ENCODE assay signal across 28 mouse cellular contexts in the genomic region with DNA sequence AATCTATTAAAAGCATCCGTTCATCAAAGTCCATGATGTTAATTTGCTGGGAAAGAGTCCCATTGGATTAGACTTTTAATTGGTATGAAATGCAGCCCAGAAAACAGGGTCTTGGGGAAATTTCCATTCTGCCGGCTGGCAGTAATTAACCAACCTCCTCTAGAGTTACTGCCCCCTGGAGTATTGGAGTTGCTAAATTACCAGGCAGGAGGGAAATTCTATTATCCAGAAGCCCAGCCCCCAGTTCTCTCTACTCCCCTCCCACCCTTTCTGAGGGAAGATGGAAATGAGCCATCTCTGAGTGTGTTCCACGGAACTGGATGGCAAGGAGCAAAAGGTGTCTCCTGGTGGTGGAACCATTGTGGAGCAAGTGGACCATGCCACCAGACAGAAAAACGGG. TPM values are rescaled to one million over a fixed set of nuclear protein-coding genes. Genes with fewer than 3 reads are reported as not detected.
DNase-seq lines count a peak whose midpoint lies in the region; ATAC-seq lines count a peak whose summit lies in the region.
"Had no signal": no experiment of that assay in that cellular context is flagged by ENCODE, and none has a peak within 500 bp of the region (broad histone marks: within the 10 kb centered on the region; RNA-seq: fewer than 3 reads in every experiment).

No protein-coding gene starts in this region.

- peak; percentile 9 for DNase-seq in midbrain, embryonic 14.5 days
- DNase-seq: adrenal gland, postnatal 10 days; adrenal gland, postnatal 36 days; B cell, adult 2 months; cerebellum, adult 11 months; cerebellum, adult 2 months; cerebellum, adult 9-11 months; cerebellum, postnatal 25 days; gastrocnemius, postnatal 36 days; heart, adult 2 months; heart, postnatal 14 days; heart, postnatal 4 days had no signal

- 67% methylated on average over 4 of the region's 4 CpGs for WGBS in hindbrain, embryonic 13.5 days
- WGBS in hindbrain, embryonic 16.5 days, result 67% methylated on average over 4 of the region's 4 CpGs
- 76% methylated on average over 4 of the region's 4 CpGs for WGBS in midbrain, embryonic 14.5 days
- WGBS in midbrain, embryonic 16.5 days, result 77% methylated on average over 4 of the region's 4 CpGs
- 45% methylated on average over 4 of the region's 4 CpGs for WGBS in neural tube, embryonic 14.5 days
- 40% methylated on average over 4 of the region's 4 CpGs for WGBS in neural tube, embryonic 15.5 days

- H3K27ac ChIP-seq in hindbrain, embryonic 13.5 days, result no peak overlapping the region
- H3K27ac ChIP-seq in hindbrain, embryonic 16.5 days (ENCODE audit: low read depth, low read length), result no peak overlapping the region
- no peak overlapping the region for H3K27ac ChIP-seq in midbrain, embryonic 14.5 days (replicated peaks; ENCODE audit: low read depth, low read length)
- no peak overlapping the region for H3K27ac ChIP-seq in midbrain, embryonic 16.5 days (ENCODE audit: low read length)
- H3K27ac ChIP-seq in neural tube, embryonic 14.5 days (ENCODE audit: low read depth, low read length), result no peak overlapping the region
- H3K27ac ChIP-seq in neural tube, embryonic 15.5 days (replicated peaks), result no peak overlapping the region
- H3K27ac ChIP-seq: forebrain, embryonic 12.5 days; forebrain, embryonic 15.5 days; heart, adult 2 months; heart, embryonic 10.5 days; heart, embryonic 13.5 days; hindbrain, embryonic 15.5 days had no signal

- 0 out of 2 replicates have a peak, but pooled peaks have one; percentile 18 for ATAC-seq in hindbrain, embryonic 13.5 days (ENCODE audit: low FRiP score)
- ATAC-seq in hindbrain, embryonic 16.5 days, result no peak
- ATAC-seq in midbrain, embryonic 14.5 days (ENCODE audit: low FRiP score, low TSS enrichment), result no peak
- no peak for ATAC-seq in midbrain, embryonic 16.5 days
- peak; percentile 63; the same call in 1 of the 2 replicates for ATAC-seq in neural tube, embryonic 14.5 days (ENCODE audit: low read depth)
- no peak for ATAC-seq in neural tube, embryonic 15.5 days (ENCODE audit: low FRiP score)
- no peak for ATAC-seq in megakaryocyte, adult 5-6 weeks (ENCODE audit: poor library complexity, severe bottlenecking)
- ATAC-seq: forebrain, embryonic 15.5 days; inflammation-experienced regulatory T-cells, adult 6 months; intestine, embryonic 16.5 days; Patski had no signal

- no peak overlapping the region for H3K4me3 ChIP-seq in hindbrain, embryonic 13.5 days
- H3K4me3 ChIP-seq in hindbrain, embryonic 16.5 days (ENCODE audit: low read length), result no peak overlapping the region
- H3K4me3 ChIP-seq in midbrain, embryonic 14.5 days (replicated peaks; ENCODE audit: low read depth, low read length), result no peak overlapping the region
- H3K4me3 ChIP-seq in midbrain, embryonic 16.5 days (ENCODE audit: low read depth, low read length), result no peak overlapping the region
- no peak overlapping the region for H3K4me3 ChIP-seq in neural tube, embryonic 14.5 days (ENCODE audit: low read depth, low read length)
- no peak overlapping the region for H3K4me3 ChIP-seq in neural tube, embryonic 15.5 days (replicated peaks)
- H3K4me3 ChIP-seq: erythroblast, embryonic 14.5 days; forebrain, embryonic 12.5 days; forebrain, embryonic 15.5 days; heart, adult 2 months; heart, embryonic 10.5 days; heart, embryonic 13.5 days; hindbrain, embryonic 15.5 days had no signal

- H3K4me2 ChIP-seq in hindbrain, embryonic 13.5 days, result no peak overlapping the region
- H3K4me2 ChIP-seq in hindbrain, embryonic 16.5 days (ENCODE audit: low read length), result no peak overlapping the region
- H3K4me2 ChIP-seq in midbrain, embryonic 14.5 days (ENCODE audit: low read length), result no peak overlapping the region
- H3K4me2 ChIP-seq in midbrain, embryonic 16.5 days (ENCODE audit: low read length), result no peak overlapping the region
- H3K4me2 ChIP-seq in neural tube, embryonic 14.5 days (ENCODE audit: low read depth, low read length), result no peak overlapping the region
- no peak overlapping the region for H3K4me2 ChIP-seq in neural tube, embryonic 15.5 days
- H3K4me2 ChIP-seq: forebrain, embryonic 12.5 days; forebrain, embryonic 15.5 days; heart, embryonic 13.5 days; hindbrain, embryonic 15.5 days had no signal

- no peak overlapping the region for H3K9ac ChIP-seq in hindbrain, embryonic 13.5 days
- H3K9ac ChIP-seq in hindbrain, embryonic 16.5 days (ENCODE audit: low read depth, low read length), result no peak overlapping the region
- H3K9ac ChIP-seq in midbrain, embryonic 14.5 days (replicated peaks; ENCODE audit: low read length), result no peak overlapping the region
- no peak overlapping the region for H3K9ac ChIP-seq in midbrain, embryonic 16.5 days (ENCODE audit: low read depth, low read length)
- no peak overlapping the region for H3K9ac ChIP-seq in neural tube, embryonic 14.5 days (replicated peaks; ENCODE audit: low read depth, low read length)
- H3K9ac ChIP-seq in neural tube, embryonic 15.5 days (replicated peaks), result no peak overlapping the region
- H3K9ac ChIP-seq: forebrain, embryonic 12.5 days; forebrain, embryonic 15.5 days; heart, embryonic 13.5 days; hindbrain, embryonic 15.5 days had no signal

- peaks cover 5% of the 10 kb centered on the region for H3K4me1 ChIP-seq in hindbrain, embryonic 13.5 days (replicated peaks)
- 0 out of 2 replicates have a peak, but pooled peaks cover 3% of the 10 kb centered on the region for H3K4me1 ChIP-seq in hindbrain, embryonic 16.5 days (ENCODE audit: control insufficient read depth, insufficient read depth, low read depth, low read length)
- H3K4me1 ChIP-seq in midbrain, embryonic 14.5 days (ENCODE audit: control insufficient read depth, insufficient read depth, low read length), result no peaks in the 10 kb centered on the region
- H3K4me1 ChIP-seq in midbrain, embryonic 16.5 days (ENCODE audit: control insufficient read depth, insufficient read depth, low read length), result peaks cover 3% of the 10 kb centered on the region; the same call in 1 of the 2 replicates
- H3K4me1 ChIP-seq in neural tube, embryonic 14.5 days (ENCODE audit: control insufficient read depth, insufficient read depth, low read length), result no peaks in the 10 kb centered on the region; the same call in 1 of the 2 replicates
- peaks cover 7% of the 10 kb centered on the region for H3K4me1 ChIP-seq in neural tube, embryonic 15.5 days
- H3K4me1 ChIP-seq: forebrain, embryonic 12.5 days had no signal

- H3K9me3 ChIP-seq in hindbrain, embryonic 13.5 days, result no peaks in the 10 kb centered on the region
- no peaks in the 10 kb centered on the region for H3K9me3 ChIP-seq in hindbrain, embryonic 16.5 days (ENCODE audit: control insufficient read depth, low read length)
- no peaks in the 10 kb centered on the region for H3K9me3 ChIP-seq in midbrain, embryonic 14.5 days (ENCODE audit: control insufficient read depth, low read length)
- H3K9me3 ChIP-seq in midbrain, embryonic 16.5 days (replicated peaks; ENCODE audit: control insufficient read depth, low read length, poor library complexity, severe bottlenecking), result no peaks in the 10 kb centered on the region
- no peaks in the 10 kb centered on the region for H3K9me3 ChIP-seq in neural tube, embryonic 14.5 days (ENCODE audit: control insufficient read depth, low read length)
- H3K9me3 ChIP-seq in neural tube, embryonic 15.5 days (replicated peaks), result no peaks in the 10 kb centered on the region
- H3K9me3 ChIP-seq: forebrain, embryonic 12.5 days; forebrain, embryonic 15.5 days; heart, embryonic 10.5 days; heart, embryonic 13.5 days; hindbrain, embryonic 15.5 days had no signal

- H3K36me3 ChIP-seq in hindbrain, embryonic 13.5 days, result no peaks in the 10 kb centered on the region
- H3K36me3 ChIP-seq in hindbrain, embryonic 16.5 days (ENCODE audit: control insufficient read depth, insufficient read depth, low read length), result no peaks in the 10 kb centered on the region
- no peaks in the 10 kb centered on the region for H3K36me3 ChIP-seq in midbrain, embryonic 14.5 days (ENCODE audit: control insufficient read depth, insufficient read depth, low read length)
- no peaks in the 10 kb centered on the region for H3K36me3 ChIP-seq in midbrain, embryonic 16.5 days (ENCODE audit: control insufficient read depth, insufficient read depth, low read length)
- no peaks in the 10 kb centered on the region for H3K36me3 ChIP-seq in neural tube, embryonic 14.5 days (ENCODE audit: control insufficient read depth, insufficient read depth, low read length)
- H3K36me3 ChIP-seq in neural tube, embryonic 15.5 days, result no peaks in the 10 kb centered on the region
- H3K36me3 ChIP-seq: forebrain, embryonic 12.5 days; forebrain, embryonic 15.5 days; G1E; heart, embryonic 10.5 days; heart, embryonic 13.5 days; hindbrain, embryonic 15.5 days had no signal

- H3K27me3 ChIP-seq in hindbrain, embryonic 13.5 days, result 0 out of 2 replicates have a peak, but pooled peaks cover 4% of the 10 kb centered on the region
- no peaks in the 10 kb centered on the region for H3K27me3 ChIP-seq in hindbrain, embryonic 16.5 days (replicated peaks; ENCODE audit: control insufficient read depth, insufficient read depth, low read length)
- no peaks in the 10 kb centered on the region for H3K27me3 ChIP-seq in midbrain, embryonic 14.5 days (ENCODE audit: control insufficient read depth, insufficient read depth, low read length)
- H3K27me3 ChIP-seq in midbrain, embryonic 16.5 days (ENCODE audit: control insufficient read depth, insufficient read depth, low read depth, low read length), result no peaks in the 10 kb centered on the region
- H3K27me3 ChIP-seq in neural tube, embryonic 14.5 days (ENCODE audit: control insufficient read depth, insufficient read depth, low read length), result no peaks in the 10 kb centered on the region
- H3K27me3 ChIP-seq in neural tube, embryonic 15.5 days (replicated peaks), result no peaks in the 10 kb centered on the region
- H3K27me3 ChIP-seq: forebrain, embryonic 12.5 days; forebrain, embryonic 15.5 days; heart, embryonic 13.5 days; hindbrain, embryonic 15.5 days had no signal

RNA-seq across cellular contexts. Expression of a gene that starts 48.5 kb away (rescaled TPM):
- polyA plus RNA-seq in hindbrain, embryonic 13.5 days (2015; fragmentation: Nextera tagmentation; extraction: Ambion mirVana), result 3.5 and 4.2 TPM in 2 replicates
- polyA plus RNA-seq in hindbrain, embryonic 16.5 days (2015; fragmentation: Nextera tagmentation; extraction: Ambion mirVana), result 4.5 and 6.1 TPM in 2 replicates
- 3.8 and 4.0 TPM in 2 replicates for polyA plus RNA-seq in midbrain, embryonic 14.5 days (2014; fragmentation: Nextera tagmentation; extraction: Ambion mirVana)
- 5.1 and 5.8 TPM in 2 replicates for polyA plus RNA-seq in midbrain, embryonic 16.5 days (2015; fragmentation: Nextera tagmentation; extraction: Ambion mirVana)
- polyA plus RNA-seq in neural tube, embryonic 14.5 days (2014; fragmentation: Nextera tagmentation; extraction: Ambion mirVana), result 4.4 and 5.0 TPM in 2 replicates
- polyA plus RNA-seq in neural tube, embryonic 15.5 days (2015; fragmentation: Nextera tagmentation; extraction: Ambion mirVana), result 4.7 and 6.2 TPM in 2 replicates
- total RNA-seq in megakaryocyte, adult 5-6 weeks (2015), result 56.6 and 60.7 TPM in 2 replicates
- 24.3 and 43.1 TPM in 2 replicates for total RNA-seq in megakaryocyte, adult 5-6 weeks (2017)

Comparison
In these comparisons a context has a peak if more than half of its experiments do, and no peak if none do; other contexts are left out.
1. ATAC-seq: peak in hindbrain, embryonic 13.5 days (single experiment) and neural tube, embryonic 14.5 days (single experiment); none in hindbrain, embryonic 16.5 days (single experiment), midbrain, embryonic 14.5 days (single experiment), midbrain, embryonic 16.5 days (single experiment), neural tube, embryonic 15.5 days (single experiment) and megakaryocyte, adult 5-6 weeks (single experiment).